Mouse (Mus musculus) pancreas, adult 10 weeks (tissue): Measurements from ENCODE around the gene Nkg7. TPM values are rescaled to one million over a fixed set of nuclear protein-coding genes. Genes with fewer than 3 reads are reported as not detected.

ENCODE experiments used
- polyA plus RNA-seq: library from polyadenylated mRNA; stranded (reverse); fragments of 350-450 nt; fragmentation: Illumina TruSeq; extraction: RNeasy Lipid Tissue Mini Kit (QIAGEN cat#74804); gene quantifications from one replicate; pipeline ENCODE4 v1.2.3, GENCODE M21; 2015; ENCODE audit warnings: low read depth, low replicate concordance; ENCODE audit not compliant: insufficient read depth

The Nkg7 gene
- polyA plus RNA-seq, result not detected

GRCm38 (mm10) chr7:43436341-43437255 lies at the start of gene Nkg7:
Gene Nkg7 (plus strand): TSS chr7:43437073.

GRCm38 (mm10) chr7:43408131-43408553 lies 28.7 kb upstream of the Nkg7 start, which contains the start of gene Siglecg:
Gene Siglecg (plus strand): TSS chr7:43408204.

DNA sequence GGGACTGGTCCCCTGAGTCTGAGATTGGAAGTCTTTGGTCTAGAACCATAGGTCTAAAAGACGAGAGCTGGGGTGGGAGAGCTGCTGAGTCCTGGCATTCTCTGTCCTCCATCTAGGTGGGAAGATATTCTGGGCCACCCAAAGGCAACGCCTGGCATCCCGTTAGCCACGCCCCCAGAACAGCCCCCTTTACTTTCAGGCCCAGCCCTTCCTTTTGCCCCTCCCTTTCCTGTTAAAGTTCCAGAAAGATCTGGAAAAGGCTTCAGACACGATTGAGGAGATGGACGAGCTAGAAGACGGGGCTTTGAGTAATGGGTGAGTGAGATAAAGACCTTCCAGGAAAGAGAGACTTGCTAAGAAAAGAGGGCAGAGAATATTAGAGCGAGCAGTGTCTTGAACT lies 9.5 kb upstream of the Nkg7 start, which contains the start of gene Lim2:
Gene Lim2, plus strand, starts transcription at position 265 of the 400 bp plus-strand sequence.

DNA sequence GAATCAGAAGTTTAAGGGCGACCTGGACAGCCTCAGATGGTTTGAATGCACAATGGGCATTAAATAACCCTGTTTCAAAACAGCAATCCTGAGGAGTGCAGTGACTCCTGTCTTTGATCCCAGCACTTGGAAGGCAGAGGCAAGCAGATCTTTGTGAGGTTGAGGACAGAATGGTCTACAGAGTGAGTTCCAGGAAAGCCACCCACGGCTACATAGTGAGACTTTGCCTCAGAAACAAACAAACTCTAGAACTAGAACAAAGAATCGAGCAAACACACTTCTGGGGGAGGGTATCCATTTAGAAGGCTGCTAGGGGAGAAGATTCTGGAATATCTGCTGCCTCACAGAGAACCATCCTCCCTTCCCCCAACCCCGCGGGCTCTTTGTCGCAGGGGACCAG lies 3.6 kb downstream of the Nkg7 start, which contains the start of gene Cldnd2:
Gene Cldnd2, plus strand, starts transcription at position 301 of the 400 bp plus-strand sequence.

DNA sequence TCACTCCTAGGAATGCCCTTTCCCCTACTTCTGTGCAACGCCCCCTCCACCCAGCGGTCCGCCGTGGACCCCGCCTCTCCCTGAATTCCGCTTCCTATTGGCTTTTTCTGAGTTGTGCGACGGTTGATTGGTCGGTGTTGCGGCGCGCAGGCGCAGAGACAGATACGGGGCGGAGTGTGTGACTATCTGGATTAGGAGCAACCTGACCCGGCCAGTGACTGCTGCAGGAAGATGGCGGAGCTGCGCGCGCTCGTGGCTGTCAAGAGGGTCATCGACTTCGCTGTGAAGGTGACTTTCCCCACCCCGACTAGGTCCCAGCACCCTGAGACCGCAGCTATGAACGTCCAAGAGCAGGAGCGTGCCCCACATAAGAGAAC lies 7.0 kb downstream of the Nkg7 start, which contains the start of the genes Etfb and Gm45233:
Gene Etfb, plus strand, starts transcription at position 167 of the 377 bp plus-strand sequence.
Gene Gm45233, plus strand, starts transcription at position 212 of the 377 bp plus-strand sequence.

DNA sequence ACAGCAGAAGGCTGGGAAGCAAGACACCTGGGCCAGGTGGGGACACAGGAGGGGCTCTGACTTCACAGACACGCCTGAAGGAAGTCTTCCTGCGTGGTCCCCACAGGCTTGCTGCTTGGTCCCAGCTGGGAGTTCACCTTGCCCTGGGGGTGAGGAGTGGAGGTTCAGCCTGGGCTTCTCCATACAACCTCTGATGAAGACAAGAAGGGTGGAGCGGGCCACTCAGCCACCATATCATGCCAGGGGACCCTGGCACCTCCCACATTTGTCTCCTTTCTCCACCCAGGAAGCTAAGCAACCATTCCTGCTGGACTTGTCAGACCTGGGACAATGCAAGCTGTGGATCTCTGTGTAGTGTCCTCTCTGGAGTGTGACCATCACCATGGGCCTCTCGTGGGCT lies 26.0 kb downstream of the Nkg7 start, which contains the start of gene Vsig10l:
Gene Vsig10l, plus strand, starts transcription at position 301 of the 400 bp plus-strand sequence.

Other genes starting within 250 kb of the Nkg7 start
- 10.6 TPM for gene Zfp715, start 123.8 kb upstream of the Nkg7 start, polyA plus RNA-seq
- gene Siglecf, start 85.7 kb upstream of the Nkg7 start, polyA plus RNA-seq, result not detected
- 0.42 TPM for gene Siglecg, start 28.9 kb upstream of the Nkg7 start, polyA plus RNA-seq
- gene Lim2, start 9.4 kb upstream of the Nkg7 start, polyA plus RNA-seq, result not detected
- gene Cldnd2, start 3.7 kb downstream of the Nkg7 start, polyA plus RNA-seq, result not detected
- gene Etfb, start 7.0 kb downstream of the Nkg7 start, polyA plus RNA-seq, result 52.6 TPM
- not detected for gene Gm45233, start 7.1 kb downstream of the Nkg7 start, polyA plus RNA-seq
- 0.41 TPM for gene Vsig10l, start 26.1 kb downstream of the Nkg7 start, polyA plus RNA-seq
- 0.52 TPM for gene Iglon5, start 53.0 kb downstream of the Nkg7 start, polyA plus RNA-seq
- gene 4931406B18Rik, start 68.9 kb downstream of the Nkg7 start, polyA plus RNA-seq, result not detected
- 1.2 TPM for gene Cd33, start 107.4 kb downstream of the Nkg7 start, polyA plus RNA-seq
- 2.8 TPM for gene Zfp658, start 125.2 kb downstream of the Nkg7 start, polyA plus RNA-seq
- gene Zfp719, start 142.5 kb downstream of the Nkg7 start, polyA plus RNA-seq, result 1.9 TPM
- gene Zfp819, start 170.1 kb downstream of the Nkg7 start, polyA plus RNA-seq, result not detected
- not detected for gene Ceacam18, start 197.6 kb downstream of the Nkg7 start, polyA plus RNA-seq
- gene Siglece, start 223.1 kb downstream of the Nkg7 start, polyA plus RNA-seq, result not detected
- 2.3 TPM for gene Ctu1, start 234.9 kb downstream of the Nkg7 start, polyA plus RNA-seq